Mouse (Mus musculus): Measurements from ENCODE around the gene Ror2.

DNA sequence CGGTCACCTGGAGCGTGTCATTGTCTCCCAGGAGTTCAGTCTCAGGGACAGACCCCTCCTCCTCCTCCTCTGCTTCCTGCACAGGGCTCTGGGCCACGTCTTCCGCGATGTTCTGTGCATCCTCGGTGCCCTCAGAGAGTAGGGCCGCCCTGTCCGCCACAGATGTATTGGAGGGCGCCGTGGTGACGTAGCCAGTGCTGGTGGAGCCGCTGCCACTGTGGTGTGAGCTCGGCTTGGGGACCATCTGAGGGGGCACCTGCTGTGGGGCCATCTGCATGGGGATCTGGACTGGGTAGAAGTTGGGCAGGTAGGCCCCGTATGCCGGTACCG, 175.7 kb downstream of the Ror2 start:
- no peak for TF ChIP-seq POLR2A (IDR thresholded peaks at IDR 0.05; ENCODE audit: extremely low read depth, insufficient read depth, low read length)
- no peak for TF ChIP-seq CTCF (IDR thresholded peaks at IDR 0.05; ENCODE audit: low read depth, low read length)

Measured in liver, adult 2 months (tissue).